In genomic region chr1:132434032-132434431, GRCm38 (mm10) we compare ENCODE assay signal across 28 mouse cellular contexts. TPM values are rescaled to one million over a fixed set of nuclear protein-coding genes. Genes with fewer than 3 reads are reported as not detected.
A peak's percentile ranks its signal among the peaks of the same experiment; 100 is the strongest.
DNase-seq lines count a peak whose midpoint lies in the region; ATAC-seq and TF ChIP-seq lines count a peak whose summit lies in the region.
"Had no signal": no experiment of that assay in that cellular context is flagged by ENCODE, and none has a peak within 500 bp of the region (broad histone marks: within the 10 kb centered on the region; RNA-seq: fewer than 3 reads in every experiment).

No protein-coding gene starts in this region.

- H3K4me2 ChIP-seq in hindbrain, embryonic 16.5 days (ENCODE audit: low read length) = no peak overlapping the region
- no peak overlapping the region for H3K4me2 ChIP-seq in hindbrain, embryonic 11.5 days (replicated peaks; ENCODE audit: low read depth, low read length)
- H3K4me2 ChIP-seq in midbrain, postnatal 0 days (ENCODE audit: low read depth, low read length, poor library complexity, severe bottlenecking) = no peak overlapping the region
- no peak overlapping the region for H3K4me2 ChIP-seq in midbrain, embryonic 11.5 days
- H3K4me2 ChIP-seq: embryonic facial prominence, embryonic 13.5 days; embryonic facial prominence, embryonic 15.5 days; forebrain, embryonic 12.5 days had no signal

- no peak for TF ChIP-seq CTCF in layer of hippocampus, adult 2 months (conservative IDR thresholded peaks at IDR 0.05)
- no peak for TF ChIP-seq CTCF in midbrain, postnatal 0 days (IDR thresholded peaks at IDR 0.05)

- H3K9me3 ChIP-seq in hindbrain, embryonic 16.5 days (ENCODE audit: control insufficient read depth, low read length) = no peaks in the 10 kb centered on the region
- no peaks in the 10 kb centered on the region for H3K9me3 ChIP-seq in hindbrain, embryonic 11.5 days (ENCODE audit: control insufficient read depth, low read length)
- no peaks in the 10 kb centered on the region for H3K9me3 ChIP-seq in midbrain, postnatal 0 days (ENCODE audit: low read length)
- H3K9me3 ChIP-seq in midbrain, embryonic 11.5 days (ENCODE audit: control insufficient read depth, low read length) = no peaks in the 10 kb centered on the region
- H3K9me3 ChIP-seq: embryonic facial prominence, embryonic 13.5 days; embryonic facial prominence, embryonic 15.5 days; forebrain, embryonic 10.5 days; forebrain, embryonic 12.5 days; G1E had no signal

- ATAC-seq in hindbrain, embryonic 16.5 days = 0 out of 2 replicates have a peak, but pooled peaks have one; percentile 26
- ATAC-seq in hindbrain, embryonic 11.5 days (ENCODE audit: low FRiP score) = no peak
- ATAC-seq in midbrain, postnatal 0 days (ENCODE audit: low FRiP score) = no peak
- no peak for ATAC-seq in midbrain, embryonic 11.5 days (ENCODE audit: low FRiP score)
- ATAC-seq: activated CD4-positive, CD25-positive, alpha-beta regulatory T cell, adult 4 months; CD4-positive, CD25-positive, alpha-beta regulatory T cell, adult 4 months; forebrain, embryonic 14.5 days; forebrain, embryonic 16.5 days; Patski had no signal

- no peaks in the 10 kb centered on the region for H3K27me3 ChIP-seq in hindbrain, embryonic 16.5 days (replicated peaks; ENCODE audit: control insufficient read depth, insufficient read depth, low read length)
- H3K27me3 ChIP-seq in hindbrain, embryonic 11.5 days (ENCODE audit: control insufficient read depth, insufficient read depth, low read length) = no peaks in the 10 kb centered on the region
- no peaks in the 10 kb centered on the region for H3K27me3 ChIP-seq in midbrain, postnatal 0 days (ENCODE audit: insufficient read depth, low read length)
- no peaks in the 10 kb centered on the region for H3K27me3 ChIP-seq in midbrain, embryonic 11.5 days (ENCODE audit: control insufficient read depth, insufficient read depth, low read length)
- H3K27me3 ChIP-seq: embryonic facial prominence, embryonic 13.5 days; embryonic facial prominence, embryonic 15.5 days; forebrain, embryonic 12.5 days; Patski had no signal

- no peak overlapping the region for H3K9ac ChIP-seq in hindbrain, embryonic 16.5 days (ENCODE audit: low read depth, low read length)
- H3K9ac ChIP-seq in hindbrain, embryonic 11.5 days (ENCODE audit: low read depth, low read length) = no peak overlapping the region
- H3K9ac ChIP-seq in midbrain, postnatal 0 days (replicated peaks; ENCODE audit: low read length, poor library complexity, severe bottlenecking) = no peak overlapping the region
- H3K9ac ChIP-seq in midbrain, embryonic 11.5 days (ENCODE audit: low read length) = no peak overlapping the region
- H3K9ac ChIP-seq: embryonic facial prominence, embryonic 13.5 days; embryonic facial prominence, embryonic 15.5 days; forebrain, embryonic 12.5 days had no signal

- peak; percentile 62 to 63 for DNase-seq in cerebellum, postnatal 10 days
- no peak for DNase-seq in cerebellum, adult 18-20 months
- no peak for DNase-seq in hindbrain, embryonic 11.5 days (ENCODE audit: low spot score)
- no peak for DNase-seq in layer of hippocampus, adult 2 months (ENCODE audit: low spot score in 2 of 2)
- no peak for DNase-seq in layer of hippocampus, adult 9-10 months (ENCODE audit: low spot score)
- DNase-seq in midbrain, postnatal 0 days (ENCODE audit: low spot score) = peak; percentile 20
- no peak for DNase-seq in midbrain, embryonic 11.5 days (ENCODE audit: low spot score, missing footprints)
- DNase-seq: adrenal gland, adult 8-10 months; adrenal gland, postnatal 14 days; adrenal gland, postnatal 36 days; B cell, adult 2 months; cerebellum, adult 11 months; cerebellum, adult 2 months; cerebellum, adult 9-10 months; cerebellum, postnatal 36 days; embryo, embryonic 11 days had no signal

- WGBS in hindbrain, embryonic 16.5 days = 82% methylated on average over 12 of the region's 12 CpGs
- WGBS in hindbrain, embryonic 11.5 days = 90% methylated on average over 12 of the region's 12 CpGs
- WGBS in midbrain, postnatal 0 days = 93% methylated on average over 12 of the region's 12 CpGs
- 94% methylated on average over 12 of the region's 12 CpGs for WGBS in midbrain, embryonic 11.5 days

- H3K36me3 ChIP-seq in hindbrain, embryonic 16.5 days (ENCODE audit: control insufficient read depth, insufficient read depth, low read length) = no peaks in the 10 kb centered on the region
- no peaks in the 10 kb centered on the region for H3K36me3 ChIP-seq in hindbrain, embryonic 11.5 days (ENCODE audit: control insufficient read depth, insufficient read depth, low read length)
- peaks cover 5% of the 10 kb centered on the region; the same call in 1 of the 2 replicates for H3K36me3 ChIP-seq in midbrain, postnatal 0 days (ENCODE audit: insufficient read depth, low read length)
- H3K36me3 ChIP-seq in midbrain, embryonic 11.5 days (ENCODE audit: control insufficient read depth, insufficient read depth, low read length) = no peaks in the 10 kb centered on the region

- H3K4me3 ChIP-seq in hindbrain, embryonic 16.5 days (ENCODE audit: low read length) = no peak overlapping the region
- no peak overlapping the region for H3K4me3 ChIP-seq in hindbrain, embryonic 11.5 days (ENCODE audit: low read depth, low read length)
- H3K4me3 ChIP-seq in layer of hippocampus, adult 2 months = no peak overlapping the region
- H3K4me3 ChIP-seq in midbrain, postnatal 0 days (ENCODE audit: low read depth, low read length) = no peak overlapping the region
- no peak overlapping the region for H3K4me3 ChIP-seq in midbrain, embryonic 11.5 days (ENCODE audit: low read depth, low read length)
- H3K4me3 ChIP-seq: embryonic facial prominence, embryonic 13.5 days; embryonic facial prominence, embryonic 15.5 days; erythroblast, embryonic 14.5 days; forebrain, embryonic 10.5 days; forebrain, embryonic 12.5 days had no signal

- H3K27ac ChIP-seq in hindbrain, embryonic 16.5 days (ENCODE audit: low read depth, low read length) = no peak overlapping the region
- no peak overlapping the region for H3K27ac ChIP-seq in hindbrain, embryonic 11.5 days (ENCODE audit: low read depth, low read length)
- 0 out of 2 replicates have a peak overlapping the region, but pooled peaks have one; percentile 18 for H3K27ac ChIP-seq in layer of hippocampus, adult 2 months
- H3K27ac ChIP-seq in midbrain, postnatal 0 days (ENCODE audit: low read depth, low read length) = no peak overlapping the region
- H3K27ac ChIP-seq in midbrain, embryonic 11.5 days (ENCODE audit: low read depth, low read length) = no peak overlapping the region
- H3K27ac ChIP-seq: embryonic facial prominence, embryonic 13.5 days; embryonic facial prominence, embryonic 15.5 days; forebrain, embryonic 10.5 days; forebrain, embryonic 12.5 days had no signal

- peaks cover 24% of the 10 kb centered on the region for H3K4me1 ChIP-seq in hindbrain, embryonic 16.5 days (ENCODE audit: control insufficient read depth, insufficient read depth, low read depth, low read length)
- no peaks in the 10 kb centered on the region; the same call in 1 of the 2 replicates for H3K4me1 ChIP-seq in hindbrain, embryonic 11.5 days (replicated peaks; ENCODE audit: control insufficient read depth, insufficient read depth, low read length)
- peaks cover 5% of the 10 kb centered on the region; the same call in 1 of the 2 replicates for H3K4me1 ChIP-seq in midbrain, postnatal 0 days (ENCODE audit: insufficient read depth, low read length)
- no peaks in the 10 kb centered on the region for H3K4me1 ChIP-seq in midbrain, embryonic 11.5 days (ENCODE audit: control insufficient read depth, insufficient read depth, low read length)

RNA-seq across cellular contexts. Expression of gene Dstyk, which starts 16.7 kb away (rescaled TPM):
- polyA plus RNA-seq in hindbrain, embryonic 16.5 days (2015; fragmentation: Nextera tagmentation; extraction: Ambion mirVana) = 7.9 and 9.7 TPM in 2 replicates
- polyA plus RNA-seq in hindbrain, embryonic 11.5 days (2014; fragmentation: Nextera tagmentation; extraction: Ambion mirVana) = 11.5 and 12.3 TPM in 2 replicates
- total RNA-seq in layer of hippocampus, adult 2 months (2021) = 10 to 100 TPM; 49.0 to 50.2 TPM
- total RNA-seq in midbrain, postnatal 0 days (2014; rRNA removed) = 14.6 and 21.2 TPM in 2 replicates
- polyA plus RNA-seq in midbrain, postnatal 0 days (2015; fragmentation: Nextera tagmentation; extraction: Ambion mirVana) = 5.4 and 5.6 TPM in 2 replicates
- 11.6 and 13.0 TPM in 2 replicates for polyA plus RNA-seq in midbrain, embryonic 11.5 days (2014; fragmentation: Nextera tagmentation; extraction: Ambion mirVana)

RNA-seq across cellular contexts. Expression of gene Tmcc2, which starts 43.0 kb away (rescaled TPM):
- 26.6 and 35.5 TPM in 2 replicates for polyA plus RNA-seq in hindbrain, embryonic 16.5 days (2015; fragmentation: Nextera tagmentation; extraction: Ambion mirVana)
- 12.0 and 14.1 TPM in 2 replicates for polyA plus RNA-seq in hindbrain, embryonic 11.5 days (2014; fragmentation: Nextera tagmentation; extraction: Ambion mirVana)
- 100 to 1,000 TPM; 242 to 256 TPM for total RNA-seq in layer of hippocampus, adult 2 months (2021)
- 115 and 152 TPM in 2 replicates for total RNA-seq in midbrain, postnatal 0 days (2014; rRNA removed)
- 35.4 and 36.3 TPM in 2 replicates for polyA plus RNA-seq in midbrain, postnatal 0 days (2015; fragmentation: Nextera tagmentation; extraction: Ambion mirVana)
- 8.9 and 11.1 TPM in 2 replicates for polyA plus RNA-seq in midbrain, embryonic 11.5 days (2014; fragmentation: Nextera tagmentation; extraction: Ambion mirVana)

RNA-seq across cellular contexts. Expression of gene Rbbp5, which starts 43.1 kb away (rescaled TPM):
- polyA plus RNA-seq in hindbrain, embryonic 16.5 days (2015; fragmentation: Nextera tagmentation; extraction: Ambion mirVana) = 36.4 and 45.2 TPM in 2 replicates
- polyA plus RNA-seq in hindbrain, embryonic 11.5 days (2014; fragmentation: Nextera tagmentation; extraction: Ambion mirVana) = 58.5 and 65.3 TPM in 2 replicates
- total RNA-seq in layer of hippocampus, adult 2 months (2021) = 10 to 100 TPM; 64.0 to 71.1 TPM
- 22.6 and 31.4 TPM in 2 replicates for total RNA-seq in midbrain, postnatal 0 days (2014; rRNA removed)
- polyA plus RNA-seq in midbrain, postnatal 0 days (2015; fragmentation: Nextera tagmentation; extraction: Ambion mirVana) = 25.5 and 25.8 TPM in 2 replicates
- 65.2 and 65.9 TPM in 2 replicates for polyA plus RNA-seq in midbrain, embryonic 11.5 days (2014; fragmentation: Nextera tagmentation; extraction: Ambion mirVana)

Comparison
In these comparisons a context has a peak if more than half of its experiments do, and no peak if none do; other contexts are left out.
1. DNase-seq: peak in cerebellum, postnatal 10 days (2 of 2) and midbrain, postnatal 0 days (single experiment); none in cerebellum, adult 18-20 months (0 of 2), hindbrain, embryonic 11.5 days (single experiment), layer of hippocampus, adult 2 months (0 of 2), layer of hippocampus, adult 9-10 months (single experiment) and midbrain, embryonic 11.5 days (single experiment).